Mouse (Mus musculus) kidney, adult 2 months (tissue): ENCODE measurements at regions not wholly inside any gene's neighbourhood (a gene's known extent, or its start where the extent isn't known, plus 50 kb on each side); places are given as distances from the start of the nearest gene placed in this dataset.

Experiments used
- DNase-seq: peaks from one replicate; pipeline ENCODE4 v3.0.0; 2021
- H3K27ac ChIP-seq: fragments of 200-500 bp; 2 replicates; pipeline ENCODE4 v1.5.1; 2012; ENCODE audit warnings: low read depth, low read length, control low read depth, inconsistent platforms; ENCODE audit not compliant: insufficient read depth
- H3K27me3 ChIP-seq: fragments of 200-500 bp; replicated peaks from 2 replicates; pipeline ENCODE4 v1.6.1; 2012; ENCODE audit warnings: mild to moderate bottlenecking, moderate library complexity, low read length, inconsistent platforms; ENCODE audit not compliant: control insufficient read depth, insufficient read depth
- H3K36me3 ChIP-seq: fragments of 200-500 bp; 2 replicates; pipeline ENCODE4 v1.6.1; 2012; ENCODE audit warnings: mild to moderate bottlenecking, moderate library complexity, low read length, inconsistent platforms; ENCODE audit not compliant: control insufficient read depth, insufficient read depth
- H3K4me1 ChIP-seq: fragments of 200-500 bp; 2 replicates; pipeline ENCODE4 v1.6.1; 2011; ENCODE audit warnings: low read length; ENCODE audit not compliant: control insufficient read depth, insufficient read depth
- H3K4me3 ChIP-seq: fragments of 200-500 bp; 2 replicates; pipeline ENCODE4 v1.5.1; 2011; ENCODE audit warnings: mild to moderate bottlenecking, low read depth, low read length, control low read depth; ENCODE audit not compliant: insufficient read depth
- CTCF ChIP-seq: fragments of 200-500 bp; conservative IDR thresholded peaks from 2 replicates; pipeline ENCODE4 v1.5.1; 2011; ENCODE audit warnings: low read depth, mild to moderate bottlenecking, control low read depth, low read length, moderate library complexity, mixed read lengths; ENCODE audit not compliant: insufficient read depth, insufficient read length
- POLR2A ChIP-seq: fragments of 200-500 bp; IDR thresholded peaks from one replicate; pipeline ENCODE4 v1.6.1; 2011; ENCODE audit warnings: low read depth, low read length, control low read depth
- WGBS: fragments of 180-500 bp; shearing (Covaris S2); methylation state at CpG from one replicate; pipeline ENCODE4 v1.1.7; 2018; 5-methylcytosine and 5-hydroxymethylcytosine counted together

- TF ChIP-seq CTCF, result no peak
- no peak for TF ChIP-seq POLR2A
- H3K27me3 ChIP-seq, result no peaks in the 10 kb centered on the region
These were observed 53.3 kb upstream of the Tram2 start for GRCm38 (mm10) chr1:21132340-21132739.

DNA sequence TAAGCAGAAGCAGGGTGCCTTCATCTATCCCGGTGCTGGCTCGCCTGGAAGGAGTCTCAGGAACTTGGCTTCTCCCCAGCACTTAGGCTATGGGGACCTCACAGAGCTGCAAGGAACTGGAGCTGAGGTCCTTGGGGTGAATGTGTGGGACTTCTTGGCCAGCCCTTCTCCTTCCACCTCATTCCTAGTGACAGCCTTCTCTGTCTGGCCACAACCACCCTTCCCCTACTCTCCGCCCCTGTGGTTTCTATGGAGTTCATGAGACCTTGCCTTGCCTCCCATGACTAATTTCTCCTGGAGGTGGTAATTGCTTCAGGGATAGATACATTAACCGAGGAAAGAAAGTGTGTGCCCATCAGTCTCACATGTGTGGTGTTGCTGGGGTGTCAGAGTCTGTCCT lies 67.9 kb upstream of the Tram2 start:
- 60% methylated on average over 4 of the region's 4 CpGs for WGBS

More at GRCm38 (mm10) chr1:21132340-21132739, 53.3 kb upstream of the Tram2 start:
- 59% methylated on average over 2 of the region's 2 CpGs for WGBS
- Histone ChIP-seq H3K4me1 (no peaks in the 10 kb centered on the region), H3K36me3 (no peaks in the 10 kb centered on the region), H3K27ac (no peak overlapping the region), H3K4me3 (no peak overlapping the region)
- DNase-seq, result peak; percentile 34

GRCm38 (mm10) chr1:21161742-21162141 lies 56.6 kb upstream of the Tmem14a start:
- TF ChIP-seq CTCF (peak; percentile 87), POLR2A (no peak)
- DNase-seq, result peak; percentile 76
- Histone ChIP-seq H3K27me3 (no peaks in the 10 kb centered on the region), H3K27ac (no peak overlapping the region), H3K4me1 (no peaks in the 10 kb centered on the region), H3K36me3 (no peaks in the 10 kb centered on the region), H3K4me3 (no peak overlapping the region)
- WGBS, result 17% methylated on average over 5 of the region's 5 CpGs

More for the DNA sequence above, 67.9 kb upstream of the Tram2 start:
- no peak for DNase-seq
- H3K27ac ChIP-seq, result no peak overlapping the region
- H3K4me1 ChIP-seq, result no peaks in the 10 kb centered on the region
- no peak overlapping the region for H3K4me3 ChIP-seq
- no peaks in the 10 kb centered on the region for H3K36me3 ChIP-seq
- no peaks in the 10 kb centered on the region for H3K27me3 ChIP-seq
- no peak for TF ChIP-seq POLR2A
- no peak for TF ChIP-seq CTCF

DNA sequence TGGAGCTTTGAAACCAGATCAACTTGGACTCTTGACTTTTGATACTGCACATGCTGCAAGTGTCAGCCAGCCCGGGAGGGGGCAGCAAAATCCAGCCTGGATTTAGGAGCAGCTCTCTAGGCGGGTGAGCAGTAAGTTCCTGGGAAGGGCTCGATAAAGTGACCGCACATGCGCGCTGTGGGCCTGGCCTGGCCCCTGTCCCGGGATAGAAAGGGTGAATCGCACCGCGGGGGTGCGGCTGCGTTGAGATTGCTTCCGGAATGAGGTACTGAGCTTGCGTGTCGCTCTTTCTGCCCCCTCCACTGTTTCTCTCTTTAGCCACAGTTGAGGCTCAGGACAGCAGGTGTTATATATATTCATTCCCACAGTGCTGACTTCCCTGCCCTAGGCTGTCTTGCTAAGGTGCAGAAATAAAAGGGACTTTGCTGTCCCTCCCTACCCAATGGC lies 52.1 kb upstream of the Tmem14a start:
- DNase-seq, result peak; percentile 91
- under 1% methylated on average over 15 of the region's 15 CpGs for WGBS
- Histone ChIP-seq H3K4me1 (no peaks in the 10 kb centered on the region), H3K27me3 (no peaks in the 10 kb centered on the region), H3K36me3 (no peaks in the 10 kb centered on the region), H3K4me3 (peak overlapping the region; percentile 55), H3K27ac (no peak overlapping the region)
- peak; percentile 92 for TF ChIP-seq CTCF
- no peak for TF ChIP-seq POLR2A

DNA sequence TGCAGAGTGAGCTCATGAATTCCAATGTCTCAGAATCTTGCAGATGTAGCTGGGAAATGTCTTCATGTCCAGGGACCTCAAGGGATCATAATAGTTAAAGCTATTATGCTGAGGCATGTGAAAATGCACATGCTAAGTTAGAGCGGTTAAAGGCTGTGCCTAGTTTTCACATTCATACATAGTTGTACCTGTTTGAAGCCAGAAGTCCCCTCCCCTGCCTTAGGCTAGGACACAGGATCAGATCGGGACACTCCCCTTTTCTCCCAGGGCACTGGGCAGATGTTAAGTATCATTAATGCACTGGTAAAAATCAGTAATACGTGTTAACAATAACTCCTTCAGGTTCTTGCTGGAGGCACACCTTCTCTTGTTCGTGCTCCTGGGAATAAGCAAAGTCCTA lies 51.6 kb upstream of the Tmem14a start:
- Histone ChIP-seq H3K36me3 (no peaks in the 10 kb centered on the region), H3K4me3 (peak overlapping the region; percentile 55), H3K27ac (no peak overlapping the region), H3K4me1 (no peaks in the 10 kb centered on the region), H3K27me3 (no peaks in the 10 kb centered on the region)
- no peak for DNase-seq
- WGBS, result 37% methylated on average over 4 of the region's 4 CpGs
- no peak for TF ChIP-seq CTCF
- no peak for TF ChIP-seq POLR2A
